Mouse (Mus musculus) olfactory bulb, adult 2 months (tissue): ENCODE data around the gene Aqp2.

Experiments used
- CTCF ChIP-seq: fragments of 200-500 bp; IDR thresholded peaks from 2 replicates; pipeline ENCODE4 v1.5.1; 2012; ENCODE audit warnings: low read depth, mild to moderate bottlenecking, low read length, moderate library complexity; ENCODE audit not compliant: insufficient read depth
- POLR2A ChIP-seq: fragments of 200-500 bp; IDR thresholded peaks from 2 replicates; pipeline ENCODE4 v1.6.1; 2012; ENCODE audit warnings: mild to moderate bottlenecking, low read depth, low read length, moderate library complexity; ENCODE audit not compliant: insufficient read depth

DNA sequence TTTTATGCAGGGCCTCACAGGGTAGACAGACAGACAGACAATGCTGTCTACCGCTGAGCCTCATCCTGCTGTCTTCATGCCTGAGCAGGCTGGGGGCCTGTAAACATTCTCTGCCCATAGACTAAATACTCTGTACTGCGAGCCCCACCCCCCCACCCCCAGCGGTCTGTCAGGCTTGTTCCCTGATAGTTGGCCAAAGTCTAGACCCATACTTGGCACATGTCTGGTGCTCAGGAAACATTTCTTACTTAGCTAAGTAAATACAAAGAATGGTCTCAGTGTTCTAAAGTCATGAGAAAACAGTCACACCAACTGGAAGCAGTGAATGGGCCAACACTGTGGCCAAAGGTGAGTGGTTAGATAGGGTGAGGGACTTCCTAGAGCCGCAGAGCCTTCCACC, 11.5 kb upstream of the Aqp2 start:
- TF ChIP-seq CTCF (no peak), POLR2A (no peak)
